In genomic region chr10:78462945-78463768, GRCm38 (mm10) we compare ENCODE assay signal across 10 mouse cellular contexts. TPM values are rescaled to one million over a fixed set of nuclear protein-coding genes. Genes with fewer than 3 reads are reported as not detected.
DNase-seq lines count a peak whose midpoint lies in the region; ATAC-seq and TF ChIP-seq lines count a peak whose summit lies in the region.
"Had no signal": no experiment of that assay in that cellular context is flagged by ENCODE, and none has a peak within 500 bp of the region (broad histone marks: within the 10 kb centered on the region; RNA-seq: fewer than 3 reads in every experiment).

No protein-coding gene starts in this region.

- no peak for TF ChIP-seq CTCF in heart, postnatal 0 days (IDR thresholded peaks at IDR 0.05; ENCODE audit: low read depth)
- TF ChIP-seq CTCF in midbrain, postnatal 0 days (IDR thresholded peaks at IDR 0.05): no peak

- no peaks in the 10 kb centered on the region for H3K27me3 ChIP-seq in heart, postnatal 0 days (ENCODE audit: control insufficient read depth, insufficient read depth, low read length)
- 0 out of 2 replicates have a peak, but pooled peaks cover 3% of the 10 kb centered on the region for H3K27me3 ChIP-seq in embryonic facial prominence, embryonic 12.5 days
- no peaks in the 10 kb centered on the region for H3K27me3 ChIP-seq in midbrain, postnatal 0 days (ENCODE audit: insufficient read depth, low read length)

- H3K9me3 ChIP-seq in heart, postnatal 0 days (replicated peaks; ENCODE audit: control insufficient read depth, low read length): no peaks in the 10 kb centered on the region
- H3K9me3 ChIP-seq in embryonic facial prominence, embryonic 12.5 days: no peaks in the 10 kb centered on the region
- H3K9me3 ChIP-seq in midbrain, postnatal 0 days (ENCODE audit: low read length): no peaks in the 10 kb centered on the region

- H3K4me3 ChIP-seq in heart, postnatal 0 days (ENCODE audit: low read depth, low read length): no peak overlapping the region
- 0 out of 2 replicates have a peak overlapping the region, but pooled peaks have one; percentile 59 for H3K4me3 ChIP-seq in embryonic facial prominence, embryonic 12.5 days
- H3K4me3 ChIP-seq in midbrain, postnatal 0 days (ENCODE audit: low read depth, low read length): peak overlapping the region; percentile 84

- 76% methylated on average over 8 of the region's 8 CpGs for WGBS in heart, postnatal 0 days
- WGBS in embryonic facial prominence, embryonic 12.5 days: 81% methylated on average over 8 of the region's 8 CpGs
- whole genome bisulfite sequencing in midbrain, postnatal 0 days: 88% methylated on average over 8 of the region's 8 CpGs

- DNase-seq in heart, postnatal 0 days (ENCODE audit: low spot score): no peak
- DNase-seq in heart, adult 8-10 months (ENCODE audit: low spot score): no peak
- peak; percentile 83 for DNase-seq in kidney, adult 9 months
- DNase-seq in midbrain, postnatal 0 days (ENCODE audit: low spot score): no peak
- DNase-seq in layer of hippocampus, postnatal 25 days (ENCODE audit: extremely low spot score in 1 of 2, low spot score in 1 of 2): no peak
- no peak for DNase-seq in layer of hippocampus, adult 9-10 months (ENCODE audit: low spot score)
- DNase-seq: right cerebral cortex, adult 18-20 months had no signal

- no peak overlapping the region for H3K27ac ChIP-seq in heart, postnatal 0 days (ENCODE audit: low read depth)
- H3K27ac ChIP-seq in embryonic facial prominence, embryonic 12.5 days: no peak overlapping the region
- H3K27ac ChIP-seq in midbrain, postnatal 0 days (ENCODE audit: low read depth, low read length): no peak overlapping the region

- H3K4me2 ChIP-seq in heart, postnatal 0 days (ENCODE audit: low read depth, low read length): peak overlapping the region; percentile 89; the same call in 1 of the 2 replicates
- no peak overlapping the region; the same call in 1 of the 2 replicates for H3K4me2 ChIP-seq in embryonic facial prominence, embryonic 12.5 days (replicated peaks)
- H3K4me2 ChIP-seq in midbrain, postnatal 0 days (ENCODE audit: low read depth, low read length, poor library complexity, severe bottlenecking): peak overlapping the region; percentile 84

- no peaks in the 10 kb centered on the region for H3K36me3 ChIP-seq in heart, postnatal 0 days (replicated peaks; ENCODE audit: control insufficient read depth, insufficient read depth, low read length)
- no peaks in the 10 kb centered on the region for H3K36me3 ChIP-seq in embryonic facial prominence, embryonic 12.5 days
- no peaks in the 10 kb centered on the region for H3K36me3 ChIP-seq in midbrain, postnatal 0 days (ENCODE audit: insufficient read depth, low read length)

- H3K4me1 ChIP-seq in heart, postnatal 0 days (ENCODE audit: control insufficient read depth, insufficient read depth): peaks cover 5% of the 10 kb centered on the region; the same call in 1 of the 2 replicates
- H3K4me1 ChIP-seq in embryonic facial prominence, embryonic 12.5 days: peaks cover 31% of the 10 kb centered on the region
- peaks cover under 1% of the 10 kb centered on the region; the same call in 1 of the 2 replicates for H3K4me1 ChIP-seq in midbrain, postnatal 0 days (ENCODE audit: insufficient read depth, low read length)

- no peak for ATAC-seq in heart, postnatal 0 days (ENCODE audit: insufficient read depth, low read depth)
- ATAC-seq in embryonic facial prominence, embryonic 12.5 days (ENCODE audit: insufficient number of reproducible peaks, insufficient read depth, low FRiP score, low TSS enrichment): no peak
- no peak for ATAC-seq in midbrain, postnatal 0 days (ENCODE audit: low FRiP score)
- ATAC-seq in granulocyte monocyte progenitor cell, adult 5-6 weeks (replicated peaks; ENCODE audit: poor library complexity, severe bottlenecking): no peak

- H3K9ac ChIP-seq in heart, postnatal 0 days (replicated peaks; ENCODE audit: low read depth, low read length): no peak overlapping the region
- H3K9ac ChIP-seq in embryonic facial prominence, embryonic 12.5 days: no peak overlapping the region
- H3K9ac ChIP-seq in midbrain, postnatal 0 days (replicated peaks; ENCODE audit: low read length, poor library complexity, severe bottlenecking): peak overlapping the region; percentile 85; the same call in 1 of the 2 replicates

- no peak for TF ChIP-seq EP300 in heart, postnatal 0 days (IDR thresholded peaks at IDR 0.05; ENCODE audit: low read depth)

RNA-seq across cellular contexts. Expression of gene Pdxk, which starts 1.6 kb away (rescaled TPM):
- 3.7 and 4.5 TPM in 2 replicates for total RNA-seq in heart, postnatal 0 days (2014; rRNA removed; ENCODE audit: low replicate concordance)
- polyA plus RNA-seq in heart, postnatal 0 days (2015; fragmentation: Nextera tagmentation; extraction: Ambion mirVana): 3.8 and 4.6 TPM in 2 replicates
- total RNA-seq in heart, adult 8-10 months (2022): 10 to 100 TPM; 12.9 to 14.3 (median 13.4) TPM
- 12.1 and 13.3 TPM in 2 replicates for polyA plus RNA-seq in embryonic facial prominence, embryonic 12.5 days (2016; fragmentation: Nextera tagmentation; extraction: Ambion mirVana)
- total RNA-seq in midbrain, postnatal 0 days (2014; rRNA removed): 73.9 and 74.7 TPM in 2 replicates
- polyA plus RNA-seq in midbrain, postnatal 0 days (2015; fragmentation: Nextera tagmentation; extraction: Ambion mirVana): 52.6 and 59.3 TPM in 2 replicates
- total RNA-seq in layer of hippocampus, postnatal 25 days (2021): 10 to 100 TPM; 88.2 to 97.2 TPM
- 37.2 and 42.3 TPM in 2 replicates for total RNA-seq in granulocyte monocyte progenitor cell, adult 5-6 weeks (2014; fragmentation: Nextera tagmentation)
- total RNA-seq in granulocyte monocyte progenitor cell, adult 5-6 weeks (2017): 15.2 and 23.4 TPM in 2 replicates

RNA-seq across cellular contexts. Expression of gene Cstb, which starts 37.7 kb away (rescaled TPM):
- total RNA-seq in heart, postnatal 0 days (2014; rRNA removed; ENCODE audit: low replicate concordance): 21.8 and 99.5 TPM in 2 replicates
- polyA plus RNA-seq in heart, postnatal 0 days (2015; fragmentation: Nextera tagmentation; extraction: Ambion mirVana): 149 and 153 TPM in 2 replicates
- 10 to 100 TPM; 16.4 to 26.2 (median 24.4) TPM for total RNA-seq in heart, adult 8-10 months (2022)
- polyA plus RNA-seq in embryonic facial prominence, embryonic 12.5 days (2016; fragmentation: Nextera tagmentation; extraction: Ambion mirVana): 185 and 189 TPM in 2 replicates
- total RNA-seq in midbrain, postnatal 0 days (2014; rRNA removed): 89.2 and 104 TPM in 2 replicates
- 126 and 131 TPM in 2 replicates for polyA plus RNA-seq in midbrain, postnatal 0 days (2015; fragmentation: Nextera tagmentation; extraction: Ambion mirVana)
- 10 to 100 TPM; 38.7 to 40.7 TPM for total RNA-seq in layer of hippocampus, postnatal 25 days (2021)
- total RNA-seq in granulocyte monocyte progenitor cell, adult 5-6 weeks (2014; fragmentation: Nextera tagmentation): 72.8 and 118 TPM in 2 replicates
- 37.3 and 43.4 TPM in 2 replicates for total RNA-seq in granulocyte monocyte progenitor cell, adult 5-6 weeks (2017)

RNA-seq across cellular contexts. Expression of gene Rrp1, which starts 50.3 kb away (rescaled TPM):
- 86.6 and 119 TPM in 2 replicates for total RNA-seq in heart, postnatal 0 days (2014; rRNA removed; ENCODE audit: low replicate concordance)
- 169 and 177 TPM in 2 replicates for polyA plus RNA-seq in heart, postnatal 0 days (2015; fragmentation: Nextera tagmentation; extraction: Ambion mirVana)
- total RNA-seq in heart, adult 8-10 months (2022): 100 to 1,000 TPM in 2 of 4 experiments, 10 to 100 TPM in 2; 87.2 to 106 (median 96.3) TPM
- 323 and 336 TPM in 2 replicates for polyA plus RNA-seq in embryonic facial prominence, embryonic 12.5 days (2016; fragmentation: Nextera tagmentation; extraction: Ambion mirVana)
- 219 and 237 TPM in 2 replicates for total RNA-seq in midbrain, postnatal 0 days (2014; rRNA removed)
- polyA plus RNA-seq in midbrain, postnatal 0 days (2015; fragmentation: Nextera tagmentation; extraction: Ambion mirVana): 439 and 462 TPM in 2 replicates
- total RNA-seq in layer of hippocampus, postnatal 25 days (2021): 100 to 1,000 TPM; 332 to 335 TPM
- 130 and 159 TPM in 2 replicates for total RNA-seq in granulocyte monocyte progenitor cell, adult 5-6 weeks (2014; fragmentation: Nextera tagmentation)
- total RNA-seq in granulocyte monocyte progenitor cell, adult 5-6 weeks (2017): 404 and 430 TPM in 2 replicates

RNA-seq across cellular contexts. Expression of gene Olfr1358, which starts 54.1 kb away (rescaled TPM):
- total RNA-seq in heart, postnatal 0 days (2014; rRNA removed; ENCODE audit: low replicate concordance): not detected in 2 replicates
- polyA plus RNA-seq in heart, postnatal 0 days (2015; fragmentation: Nextera tagmentation; extraction: Ambion mirVana): not detected in 2 replicates
- not detected for total RNA-seq in heart, adult 8-10 months (2022)
- polyA plus RNA-seq in embryonic facial prominence, embryonic 12.5 days (2016; fragmentation: Nextera tagmentation; extraction: Ambion mirVana): not detected in 2 replicates
- not detected in 2 replicates for total RNA-seq in midbrain, postnatal 0 days (2014; rRNA removed)
- not detected in 2 replicates for polyA plus RNA-seq in midbrain, postnatal 0 days (2015; fragmentation: Nextera tagmentation; extraction: Ambion mirVana)
- total RNA-seq in layer of hippocampus, postnatal 25 days (2021): not detected
- total RNA-seq in granulocyte monocyte progenitor cell, adult 5-6 weeks (2014; fragmentation: Nextera tagmentation): not detected in 2 replicates
- not detected in 2 replicates for total RNA-seq in granulocyte monocyte progenitor cell, adult 5-6 weeks (2017)
- total RNA-seq: ES-E14 had no signal
